Mouse (Mus musculus) midbrain, embryonic 10.5 days (tissue): ENCODE data around the gene Serpina1e. TPM values are rescaled to one million over a fixed set of nuclear protein-coding genes. Genes with fewer than 3 reads are reported as not detected.
"Not testable (repeated sequence)": the region's sequence is repeated elsewhere in the genome, so short reads cannot be mapped to it uniquely, and the experiment has no call there.

Experiments
- DNase-seq: peaks from one replicate; pipeline ENCODE4 v3.0.0-alpha.2; 2017; ENCODE audit warnings: low spot score
- H3K27ac ChIP-seq: fragments of 300-500 bp; sonication (generic); replicated peaks from 2 replicates; pipeline ENCODE4 v1.5.1; 2016; ENCODE audit warnings: mild to moderate bottlenecking
- H3K27me3 ChIP-seq: fragments of 300-500 bp; sonication (generic); 2 replicates; pipeline ENCODE4 v1.6.1; 2016; ENCODE audit warnings: low read depth, mild to moderate bottlenecking; ENCODE audit not compliant: poor library complexity, severe bottlenecking
- H3K36me3 ChIP-seq: fragments of 300-500 bp; sonication (generic); 2 replicates; pipeline ENCODE4 v1.6.1; 2016; ENCODE audit warnings: mild to moderate bottlenecking, moderate library complexity
- H3K4me1 ChIP-seq: fragments of 300-500 bp; sonication (generic); 2 replicates; pipeline ENCODE4 v1.6.1; 2016
- H3K4me3 ChIP-seq: fragments of 300-500 bp; sonication (generic); 2 replicates; pipeline ENCODE4 v1.5.1; 2016; ENCODE audit warnings: mild to moderate bottlenecking, moderate library complexity
- H3K9me3 ChIP-seq: fragments of 300-500 bp; sonication (generic); replicated peaks from 2 replicates; pipeline ENCODE4 v1.6.1; 2016; ENCODE audit warnings: mild to moderate bottlenecking
- WGBS: fragments of 180-500 bp; shearing (Covaris S2); methylation state at CpG from one replicate; pipeline ENCODE4 v1.1.7; 2016; 5-methylcytosine and 5-hydroxymethylcytosine counted together
- polyA plus RNA-seq: library from polyadenylated mRNA; unstranded; fragments of >200 nt; fragmentation: Nextera tagmentation; extraction: Ambion mirVana; gene quantifications from 2 replicates; pipeline ENCODE4 v1.2.1, GENCODE M21; 2016

The Serpina1e gene
- polyA plus RNA-seq, 1 experiment from 2014 or later: not detected

- DNase-seq, H3K4me3 ChIP-seq, H3K36me3 ChIP-seq, H3K27me3 ChIP-seq, H3K4me1 ChIP-seq, H3K27ac ChIP-seq: not testable (repeated sequence)
- H3K9me3 ChIP-seq: peaks cover 16% of the 10 kb centered on the region
- WGBS: 79% methylated on average over 3 of the region's 3 CpGs
These were observed 5.8 kb downstream of the Serpina1e start for GRCm38 (mm10) chr12:103952972-103953371.

DNA sequence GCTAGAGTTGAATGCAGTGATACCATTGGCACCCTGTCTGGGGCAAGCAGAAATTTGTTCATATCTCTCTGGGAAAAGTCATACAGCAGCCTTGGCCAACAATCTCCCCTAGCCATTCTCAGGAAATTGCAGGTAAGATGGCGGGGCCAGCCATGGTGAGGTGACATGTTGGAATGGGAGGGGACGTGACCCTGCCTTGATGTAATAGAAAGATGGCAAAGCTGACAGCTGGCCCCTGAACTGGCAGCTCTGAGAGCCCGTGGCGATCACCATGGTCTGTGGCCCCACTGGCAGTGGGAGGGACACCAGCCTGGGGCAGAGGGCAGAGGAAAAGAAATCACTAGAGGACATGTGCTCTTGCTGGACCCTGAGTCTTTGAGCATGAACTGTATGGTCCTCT is 12.5 kb downstream of the Serpina1e start:
- 86% methylated on average over 4 of the region's 4 CpGs for WGBS
- Histone ChIP-seq H3K4me1 (no peaks in the 10 kb centered on the region), H3K27me3 (no peaks in the 10 kb centered on the region), H3K36me3 (no peaks in the 10 kb centered on the region), H3K9me3 (peaks cover 47% of the 10 kb centered on the region), H3K4me3 (no peak overlapping the region), H3K27ac (no peak overlapping the region)
- DNase-seq: no peak

DNA sequence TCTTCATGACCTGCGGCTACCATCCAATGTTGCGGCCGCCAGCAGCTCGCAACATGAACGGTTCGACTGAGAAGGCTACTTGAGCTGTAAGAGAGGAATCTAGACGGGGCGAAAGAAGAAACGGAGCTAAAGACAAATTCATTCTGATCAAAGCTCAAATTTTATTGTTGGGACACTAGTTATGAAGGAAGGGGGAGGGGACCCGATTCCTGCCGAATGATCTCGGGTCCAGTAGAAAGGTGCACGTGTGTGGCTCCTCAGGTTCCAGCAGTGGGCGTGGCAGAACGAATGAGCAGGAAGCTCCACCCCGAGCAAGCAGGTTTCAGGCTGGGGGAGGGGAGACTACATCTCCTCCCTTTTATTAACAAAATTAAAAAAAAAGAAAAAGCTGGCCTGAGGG is 49.6 kb downstream of the Serpina1e start:
- H3K9me3 ChIP-seq: peaks cover 23% of the 10 kb centered on the region
- not testable (repeated sequence) for H3K4me1 ChIP-seq, H3K27me3 ChIP-seq, H3K4me3 ChIP-seq, H3K27ac ChIP-seq, H3K36me3 ChIP-seq, DNase-seq
- 97% methylated on average over 12 of the region's 16 CpGs for WGBS

DNA sequence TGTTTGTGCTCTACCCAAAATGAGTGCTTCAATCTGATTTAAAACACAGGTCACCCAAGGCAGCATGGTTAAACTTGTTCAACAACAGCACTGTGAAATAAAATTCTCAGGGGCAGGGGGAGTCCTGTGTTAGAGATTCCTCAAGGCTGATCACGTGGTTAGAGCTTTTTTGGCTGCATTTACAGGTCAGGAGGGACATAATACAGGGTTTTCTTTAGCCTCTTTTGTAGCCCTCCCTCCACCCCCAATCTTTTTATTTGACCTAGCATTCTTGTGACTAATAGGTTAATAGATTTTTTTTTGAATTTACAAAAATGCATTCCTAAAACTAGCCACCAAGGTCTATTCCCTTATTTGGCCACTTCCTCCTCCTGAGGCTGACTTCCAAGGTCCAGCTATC is 51.0 kb downstream of the Serpina1e start:
- not testable (repeated sequence) for H3K4me3 ChIP-seq, H3K4me1 ChIP-seq, H3K27me3 ChIP-seq, H3K36me3 ChIP-seq, DNase-seq, H3K27ac ChIP-seq
- peaks cover 24% of the 10 kb centered on the region for H3K9me3 ChIP-seq
- WGBS: 37% methylated on average over 1 of the region's 1 CpGs

GRCm38 (mm10) chr12:103904837-103905340 is 53.9 kb downstream of the Serpina1e start, which contains the start of gene Serpina1c:
Serpina1c (minus strand) TSS chr12:103904887.
- H3K4me3 ChIP-seq, H3K36me3 ChIP-seq, H3K4me1 ChIP-seq, H3K27ac ChIP-seq, DNase-seq, H3K27me3 ChIP-seq: not testable (repeated sequence)
- 90% methylated on average over 4 of the region's 4 CpGs for WGBS
- H3K9me3 ChIP-seq: peaks cover 35% of the 10 kb centered on the region

GRCm38 (mm10) chr12:103901929-103902328 is 56.8 kb downstream of the Serpina1e start:
- H3K36me3 ChIP-seq, DNase-seq, H3K27ac ChIP-seq, H3K4me1 ChIP-seq, H3K27me3 ChIP-seq, H3K4me3 ChIP-seq: not testable (repeated sequence)
- H3K9me3 ChIP-seq: peaks cover 31% of the 10 kb centered on the region
- 82% methylated on average over 3 of the region's 3 CpGs for WGBS

Other genes starting within 250 kb of the Serpina1e start
- gene Serpina1d, start 185.4 kb downstream of the Serpina1e start, polyA plus RNA-seq: not detected in 2 replicates
- 0.09 TPM in 1 of 2 replicates, not detected in the other for gene Serpina1b, start 128.6 kb downstream of the Serpina1e start, polyA plus RNA-seq
- gene Serpina1a, start 95.4 kb downstream of the Serpina1e start, polyA plus RNA-seq: not detected in 2 replicates
- gene Serpina1c, start 54.1 kb downstream of the Serpina1e start, polyA plus RNA-seq: not detected in 2 replicates
- not detected in 2 replicates for gene Serpina11, start 31.0 kb upstream of the Serpina1e start, polyA plus RNA-seq
- not detected in 2 replicates for gene Serpina9, start 54.8 kb upstream of the Serpina1e start, polyA plus RNA-seq
- gene Serpina12, start 85.5 kb upstream of the Serpina1e start, polyA plus RNA-seq: not detected in 2 replicates
- not detected in 2 replicates for gene Serpina5, start 142.1 kb upstream of the Serpina1e start, polyA plus RNA-seq
- not detected in 2 replicates for gene Serpina3a, start 153.7 kb upstream of the Serpina1e start, polyA plus RNA-seq
- not detected in 2 replicates for gene Serpina3b, start 169.0 kb upstream of the Serpina1e start, polyA plus RNA-seq
- not detected in 2 replicates for gene Serpina3c, start 194.9 kb upstream of the Serpina1e start, polyA plus RNA-seq